Mouse (Mus musculus): ENCODE data around the gene Tmem256.

The Tmem256 gene

DNA sequence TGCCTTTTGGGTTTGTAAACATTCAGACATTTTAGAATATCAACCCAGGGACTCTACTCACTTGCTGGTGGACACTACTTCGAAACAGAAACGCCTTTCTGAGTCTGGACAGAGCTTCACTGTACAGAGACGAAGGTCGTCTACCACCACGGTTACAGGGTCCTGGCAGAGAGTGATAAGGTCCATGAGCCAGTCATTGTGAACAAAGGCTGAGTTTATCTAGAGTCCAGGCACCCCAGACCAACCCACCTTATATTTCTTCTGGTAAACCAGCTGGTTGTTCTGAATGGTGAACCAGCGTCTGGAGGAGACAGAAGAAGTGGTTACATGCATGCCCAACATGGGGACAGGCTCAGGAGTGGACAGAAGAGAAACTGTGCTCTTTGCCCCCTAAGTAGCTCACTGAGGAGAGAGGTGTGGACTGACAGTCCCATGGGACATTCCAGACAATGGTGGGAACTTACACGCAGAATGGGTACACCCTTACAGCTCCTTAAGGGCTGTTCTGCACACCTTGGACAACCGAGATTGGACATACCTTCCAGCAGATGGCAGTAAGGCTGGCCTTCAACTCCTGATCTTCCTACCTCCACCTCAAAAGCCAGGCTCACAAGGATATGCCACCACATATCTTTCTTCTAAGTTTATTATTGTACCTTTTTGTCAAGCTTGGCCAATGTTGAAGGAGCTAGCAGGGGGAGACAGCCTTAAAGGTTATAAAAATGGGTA lies 48.8 kb downstream of the Tmem256 start:
- DNase-seq: no peak

Data from cerebellum, adult 11 months (tissue).